Mouse (Mus musculus) myocyte (in vitro differentiated cells): ENCODE results near the gene Rapgef1. TPM values are rescaled to one million over a fixed set of nuclear protein-coding genes. Genes with fewer than 3 reads are reported as not detected.

Source experiments
- H3K27me3 ChIP-seq: one replicate; pipeline ENCODE4 v1.6.1; 2011; ENCODE audit not compliant: control insufficient read depth, insufficient read depth, insufficient read length
- H3K36me3 ChIP-seq: one replicate; pipeline ENCODE4 v1.6.1; 2011; ENCODE audit not compliant: control insufficient read depth, insufficient read depth
- H3K4me2 ChIP-seq: one replicate; pipeline ENCODE4 v1.6.1; 2011; ENCODE audit warnings: low read depth, control low read depth
- H3K4me3 ChIP-seq: one replicate; pipeline ENCODE4 v1.5.1; 2011; ENCODE audit warnings: mild to moderate bottlenecking, control low read depth, moderate library complexity
- H3K79me2 ChIP-seq: one replicate; pipeline ENCODE4 v1.6.1; 2011; ENCODE audit not compliant: control insufficient read depth, insufficient read depth
- H3ac ChIP-seq: one replicate; pipeline ENCODE4 v1.6.1; 2011; ENCODE audit not compliant: control insufficient read depth, insufficient read length
- CEBPB ChIP-seq: IDR thresholded peaks from 2 replicates; pipeline ENCODE4 v1.6.1; 2011; ENCODE audit warnings: mild to moderate bottlenecking, moderate library complexity; ENCODE audit not compliant: poor library complexity, insufficient read depth, severe bottlenecking
- E2F4 ChIP-seq: IDR thresholded peaks from one replicate; pipeline ENCODE4 v1.6.1; 2011; ENCODE audit warnings: mild to moderate bottlenecking, control low read depth, moderate library complexity; ENCODE audit not compliant: insufficient read depth
- MAX ChIP-seq: IDR thresholded peaks from one replicate; pipeline ENCODE4 v1.6.1; 2011; ENCODE audit warnings: low read depth, mild to moderate bottlenecking, control low read depth
- MYOD1 ChIP-seq, 3 experiments: IDR thresholded peaks; one replicate each; pipeline ENCODE4 v1.6.1; 2011; ENCODE audit warnings: control low read depth in 2 of 3, low read depth in 2 of 3, mild to moderate bottlenecking in 2 of 3, moderate library complexity in 1 of 3; ENCODE audit not compliant: insufficient read length in 2 of 3, control insufficient read depth in 1 of 3
- MYOG ChIP-seq, 3 experiments: IDR thresholded peaks; one replicate each; pipeline ENCODE4 v1.6.1; 2011; ENCODE audit warnings: control low read depth in 2 of 3, low read depth in 2 of 3, mild to moderate bottlenecking in 2 of 3; ENCODE audit not compliant: insufficient read length in 2 of 3, control insufficient read depth in 1 of 3, insufficient read depth in 1 of 3
- POLR2A ChIP-seq: IDR thresholded peaks from one replicate; pipeline ENCODE4 v1.6.1; 2011; ENCODE audit warnings: low read depth, mild to moderate bottlenecking, control low read depth, moderate library complexity; ENCODE audit not compliant: insufficient read length
- POLR2AphosphoS2 ChIP-seq: IDR thresholded peaks from one replicate; pipeline ENCODE4 v1.6.1; 2011; ENCODE audit warnings: low read depth, control low read depth; ENCODE audit not compliant: insufficient read length
- REST ChIP-seq: IDR thresholded peaks from one replicate; pipeline ENCODE4 v1.6.1; 2011; ENCODE audit warnings: mild to moderate bottlenecking, control low read depth, moderate library complexity; ENCODE audit not compliant: insufficient read depth, insufficient read length
- SRF ChIP-seq: IDR thresholded peaks from one replicate; pipeline ENCODE4 v1.6.1; 2011; ENCODE audit warnings: low read depth; ENCODE audit not compliant: control insufficient read depth, insufficient read length
- TCF12 ChIP-seq: IDR thresholded peaks from one replicate; pipeline ENCODE4 v1.6.1; 2011; ENCODE audit warnings: mild to moderate bottlenecking, control low read depth; ENCODE audit not compliant: poor library complexity, insufficient read depth, severe bottlenecking
- TCF3 ChIP-seq: IDR thresholded peaks from one replicate; pipeline ENCODE4 v1.6.1; 2011; ENCODE audit warnings: low read depth, control low read depth; ENCODE audit not compliant: insufficient read length
- USF1 ChIP-seq: IDR thresholded peaks from one replicate; pipeline ENCODE4 v1.6.1; 2011; ENCODE audit warnings: low read depth, mild to moderate bottlenecking, control low read depth, moderate library complexity
- polyA plus RNA-seq: library from polyadenylated mRNA; unstranded; fragments of >200 nt; fragmentation: generic; extraction: Trizol; gene quantifications from one replicate; pipeline ENCODE4 v1.2.1, GENCODE M21; 2012; ENCODE audit warnings: missing spikeins

The Rapgef1 gene
- polyA plus RNA-seq, 1 experiment, result 74.5 TPM

GRCm38 (mm10) chr2:29670231-29670991 is 50.9 kb downstream of the Rapgef1 start:
- H3K36me3 ChIP-seq, result no peaks in the 10 kb centered on the region
- peak overlapping the region; percentile 85 for H3K4me2 ChIP-seq
- peak overlapping the region; percentile 0 for H3K4me3 ChIP-seq
- no peak for TF ChIP-seq SRF
- TF ChIP-seq USF1, result no peak
- no peak for TF ChIP-seq TCF12
- peak; percentile 46 for TF ChIP-seq MAX
- no peak for TF ChIP-seq REST
- no peak for TF ChIP-seq E2F4
- 0 out of 2 replicates have a peak, but pooled peaks have one; percentile 48 for TF ChIP-seq CEBPB
- TF ChIP-seq MYOG (IDR thresholded peaks at IDR 0.05; ENCODE audit: control insufficient read depth in 1 of 3, insufficient read depth in 1 of 3, insufficient read length in 2 of 3, low read depth in 2 of 3), result peak in 1 of 3 experiments; percentile 2
- peak in 1 of 3 experiments; percentile 10 for TF ChIP-seq MYOD1 (IDR thresholded peaks at IDR 0.05; ENCODE audit: control insufficient read depth in 1 of 3, insufficient read length in 2 of 3, low read depth in 2 of 3)
- no peak for TF ChIP-seq POLR2AphosphoS2
- no peak overlapping the region for H3ac ChIP-seq
- no peaks in the 10 kb centered on the region for H3K27me3 ChIP-seq
- peaks cover 48% of the 10 kb centered on the region for H3K79me2 ChIP-seq

GRCm38 (mm10) chr2:29671374-29671773 is 51.9 kb downstream of the Rapgef1 start:
- peaks cover 49% of the 10 kb centered on the region for H3K79me2 ChIP-seq
- no peak overlapping the region for H3ac ChIP-seq
- peak overlapping the region; percentile 85 for H3K4me2 ChIP-seq
- H3K36me3 ChIP-seq, result no peaks in the 10 kb centered on the region
- no peaks in the 10 kb centered on the region for H3K27me3 ChIP-seq
- TF ChIP-seq TCF12, result peak; percentile 66
- no peak for TF ChIP-seq REST
- no peak for TF ChIP-seq SRF
- TF ChIP-seq MYOD1 (IDR thresholded peaks at IDR 0.05; ENCODE audit: control insufficient read depth in 1 of 3, insufficient read length in 2 of 3, low read depth in 2 of 3), result peak; percentile 76 to 81 (median 79)
- TF ChIP-seq TCF3, result peak; percentile 13
- TF ChIP-seq POLR2AphosphoS2, result no peak
- TF ChIP-seq MYOG (IDR thresholded peaks at IDR 0.05; ENCODE audit: control insufficient read depth in 1 of 3, insufficient read depth in 1 of 3, insufficient read length in 2 of 3, low read depth in 2 of 3), result peak; percentile 11 to 96 (median 90)
- TF ChIP-seq POLR2A, result no peak
- no peak for TF ChIP-seq MAX
- TF ChIP-seq CEBPB, result no peak
- no peak overlapping the region for H3K4me3 ChIP-seq

GRCm38 (mm10) chr2:29671856-29672255 is 52.3 kb downstream of the Rapgef1 start:
- H3K36me3 ChIP-seq, result no peaks in the 10 kb centered on the region
- H3K4me2 ChIP-seq, result peak overlapping the region; percentile 85
- peaks cover 52% of the 10 kb centered on the region for H3K79me2 ChIP-seq
- H3K4me3 ChIP-seq, result no peak overlapping the region
- H3ac ChIP-seq, result no peak overlapping the region
- no peaks in the 10 kb centered on the region for H3K27me3 ChIP-seq
- TF ChIP-seq TCF3 (no peak), MYOG (IDR thresholded peaks at IDR 0.05; ENCODE audit: control insufficient read depth in 1 of 3, insufficient read depth in 1 of 3, insufficient read length in 2 of 3, low read depth in 2 of 3) (peak in 1 of 3 experiments; percentile 40), MYOD1 (IDR thresholded peaks at IDR 0.05; ENCODE audit: control insufficient read depth in 1 of 3, insufficient read length in 2 of 3, low read depth in 2 of 3) (peak in 2 of 3 experiments; percentile 52 to 73)

GRCm38 (mm10) chr2:29672746-29673536 is 53.4 kb downstream of the Rapgef1 start:
- Histone ChIP-seq H3K4me2 (peak overlapping the region; percentile 10), H3K36me3 (no peaks in the 10 kb centered on the region), H3K4me3 (no peak overlapping the region), H3K27me3 (no peaks in the 10 kb centered on the region), H3ac (no peak overlapping the region), H3K79me2 (peaks cover 52% of the 10 kb centered on the region)
- no peak for TF ChIP-seq E2F4
- TF ChIP-seq REST, result no peak
- TF ChIP-seq SRF, result no peak
- TF ChIP-seq MYOD1 (IDR thresholded peaks at IDR 0.05; ENCODE audit: control insufficient read depth in 1 of 3, insufficient read length in 2 of 3, low read depth in 2 of 3), result no peak
- no peak for TF ChIP-seq CEBPB
- TF ChIP-seq TCF12, result no peak
- no peak for TF ChIP-seq MYOG (IDR thresholded peaks at IDR 0.05; ENCODE audit: control insufficient read depth in 1 of 3, insufficient read depth in 1 of 3, insufficient read length in 2 of 3, low read depth in 2 of 3)
- TF ChIP-seq USF1, result no peak
- no peak for TF ChIP-seq TCF3

GRCm38 (mm10) chr2:29674087-29674486 is 54.6 kb downstream of the Rapgef1 start:
- H3K4me3 ChIP-seq, result no peak overlapping the region
- TF ChIP-seq MYOG (IDR thresholded peaks at IDR 0.05; ENCODE audit: control insufficient read depth in 1 of 3, insufficient read depth in 1 of 3, insufficient read length in 2 of 3, low read depth in 2 of 3) (no peak), TCF12 (no peak)
- H3K79me2 ChIP-seq, result peaks cover 45% of the 10 kb centered on the region
- no peaks in the 10 kb centered on the region for H3K27me3 ChIP-seq
- H3K36me3 ChIP-seq, result no peaks in the 10 kb centered on the region
- no peak overlapping the region for H3K4me2 ChIP-seq
- H3ac ChIP-seq, result no peak overlapping the region
